ENCODE assay signal across 8 mouse cellular contexts in genomic region chr7:80339793-80340628, GRCm38 (mm10). TPM values are rescaled to one million over a fixed set of nuclear protein-coding genes. Genes with fewer than 3 reads are reported as not detected.
DNase-seq lines count a peak whose midpoint lies in the region; TF ChIP-seq lines count a peak whose summit lies in the region.

No protein-coding gene starts in this region.

- peak overlapping the region; percentile 86 for H3K4me3 ChIP-seq in gastrocnemius, adult 2 months
- peak overlapping the region; percentile 94 for H3K4me3 ChIP-seq in megakaryocyte, embryonic 14.5 days (replicated peaks)

- peak overlapping the region; percentile 95 for H3K27ac ChIP-seq in gastrocnemius, adult 2 months

- no peaks in the 10 kb centered on the region for H3K9me3 ChIP-seq in megakaryocyte, embryonic 14.5 days

- H3K4me1 ChIP-seq in megakaryocyte, embryonic 14.5 days = peaks cover 77% of the 10 kb centered on the region

- peak; percentile 93 for TF ChIP-seq CTCF in gastrocnemius, adult 2 months (IDR thresholded peaks at IDR 0.05)

- DNase-seq in WW6 (ENCODE audit: low read depth, low spot score) = peak; percentile 91
- peak; percentile 95 to 98 for DNase-seq in cerebellum, postnatal 4 days (ENCODE audit: low spot score in 2 of 2)
- peak; percentile 98 for DNase-seq in gastrocnemius, adult 2 months
- DNase-seq in hindlimb bud, embryonic 11.5 days (ENCODE audit: extremely low spot score, low read depth, low spot score) = peak; percentile 81
- DNase-seq in left cerebral cortex, adult 8-10 months (ENCODE audit: low spot score in 2 of 2) = peak; percentile 93 to 97
- peak; percentile 98 to 99 for DNase-seq in right cerebral cortex, postnatal 10 days (ENCODE audit: low spot score in 2 of 2)
- DNase-seq in urinary bladder, postnatal 25 days (ENCODE audit: low spot score) = peak; percentile 98

- H3K36me3 ChIP-seq in megakaryocyte, embryonic 14.5 days (replicated peaks; ENCODE audit: low read length) = peaks cover 38% of the 10 kb centered on the region

- intact Hi-C loops in gastrocnemius, adult 2 months (cut with DNase I) = no loop called here

- H3K27me3 ChIP-seq in megakaryocyte, embryonic 14.5 days (replicated peaks) = no peaks in the 10 kb centered on the region

RNA-seq across cellular contexts. Expression of gene Unc45a, which starts 0.8 kb away (rescaled TPM):
- total RNA-seq in gastrocnemius, adult 2 months (2021) = 10 to 100 TPM; 12.3 to 12.7 TPM
- 10 to 100 TPM; 40.2 to 43.7 (median 42.4) TPM for total RNA-seq in left cerebral cortex, adult 8-10 months (2022)
- 37.4 and 78.5 TPM in 2 replicates for polyA plus RNA-seq in megakaryocyte, embryonic 14.5 days (2012; ENCODE audit: insufficient read depth, low replicate concordance)

RNA-seq across cellular contexts. Expression of gene Hddc3, which starts 2.9 kb away (rescaled TPM):
- 10 to 100 TPM; 23.6 to 26.1 TPM for total RNA-seq in gastrocnemius, adult 2 months (2021)
- total RNA-seq in left cerebral cortex, adult 8-10 months (2022) = 10 to 100 TPM; 50.5 to 63.4 (median 57.2) TPM
- 17.4 and 104 TPM in 2 replicates for polyA plus RNA-seq in megakaryocyte, embryonic 14.5 days (2012; ENCODE audit: insufficient read depth, low replicate concordance)

RNA-seq across cellular contexts. Expression of gene Rccd1, which starts 15.8 kb away (rescaled TPM):
- 1 to 10 TPM; 7.3 to 8.4 TPM for total RNA-seq in gastrocnemius, adult 2 months (2021)
- total RNA-seq in left cerebral cortex, adult 8-10 months (2022) = 10 to 100 TPM; 16.3 to 21.7 (median 18.0) TPM
- 4.7 and 5.0 TPM in 2 replicates for polyA plus RNA-seq in megakaryocyte, embryonic 14.5 days (2012; ENCODE audit: insufficient read depth, low replicate concordance)

RNA-seq across cellular contexts. Expression of gene Man2a2, which starts 31.2 kb away (rescaled TPM):
- 100 to 1,000 TPM; 111 to 161 TPM for total RNA-seq in gastrocnemius, adult 2 months (2021)
- 100 to 1,000 TPM; 158 to 168 (median 165) TPM for total RNA-seq in left cerebral cortex, adult 8-10 months (2022)
- polyA plus RNA-seq in megakaryocyte, embryonic 14.5 days (2012; ENCODE audit: insufficient read depth, low replicate concordance) = 36.1 and 38.2 TPM in 2 replicates

RNA-seq across cellular contexts. Expression of gene Prc1, which starts 45.8 kb away (rescaled TPM):
- under 1 TPM; 0.38 to 0.45 TPM for total RNA-seq in gastrocnemius, adult 2 months (2021)
- total RNA-seq in left cerebral cortex, adult 8-10 months (2022) = 1 to 10 TPM in 3 of 4 experiments, under 1 TPM in 1; 0.51 to 1.8 (median 1.7) TPM
- 5.6 TPM in 1 of 2 replicates, not detected in the other for polyA plus RNA-seq in megakaryocyte, embryonic 14.5 days (2012; ENCODE audit: insufficient read depth, low replicate concordance)

Comparison
In these comparisons a context has a peak if more than half of its experiments do, and no peak if none do; other contexts are left out.
1. Peak in every context shown above with its lines: DNase-seq, H3K4me3 ChIP-seq and H3K27ac ChIP-seq.